Mouse (Mus musculus) CH12.LX (cell line): ENCODE measurements around the gene Flad1. TPM values are rescaled to one million over a fixed set of nuclear protein-coding genes. Genes with fewer than 3 reads are reported as not detected.

Experiments used
- DNase-seq: peaks from one replicate; pipeline ENCODE4 v3.0.0-alpha.2; 2013; ENCODE audit errors: extremely low read depth
- H3K27ac ChIP-seq: 2 replicates; pipeline ENCODE4 v1.5.1; 2012; ENCODE audit warnings: low read depth, mild to moderate bottlenecking, control low read depth, moderate library complexity; ENCODE audit not compliant: insufficient read depth
- H3K27me3 ChIP-seq: replicated peaks from 2 replicates; pipeline ENCODE3; 2012; ENCODE audit warnings: inconsistent platforms
- H3K36me3 ChIP-seq, 2 experiments: replicated peaks in 1 of 2; 2 replicates each; pipeline versions ENCODE3 to v1.6.1; 2012; ENCODE audit warnings: inconsistent platforms in 1 of 2, low read length in 1 of 2, mild to moderate bottlenecking in 1 of 2, mixed read lengths in 1 of 2, moderate library complexity in 1 of 2; ENCODE audit not compliant: control insufficient read depth in 1 of 2, insufficient read depth in 1 of 2
- H3K4me1 ChIP-seq, 2 experiments: 2 replicates each; pipeline ENCODE4 v1.6.1; 2012; ENCODE audit warnings: inconsistent platforms in 1 of 2, moderate library complexity in 1 of 2; ENCODE audit not compliant: insufficient read depth in 2 of 2, control insufficient read depth in 1 of 2
- H3K4me2 ChIP-seq: 2 replicates; pipeline ENCODE4 v1.6.1; 2012; ENCODE audit warnings: low read depth, mild to moderate bottlenecking, control low read depth; ENCODE audit not compliant: poor library complexity, insufficient read depth, severe bottlenecking
- H3K4me3 ChIP-seq, 3 experiments: fragments of 150-350 bp in 1 of 3; sonication (generic) in 1 of 3; replicated peaks in 1 of 3; 2 replicates each; pipeline versions ENCODE3 to v1.5.1; 2011 to 2012; ENCODE audit warnings: low read depth in 2 of 3, low read length in 2 of 3, mild to moderate bottlenecking in 2 of 3, moderate library complexity in 2 of 3, control low read depth in 1 of 3, improper control_type of control experiment in 1 of 3, inconsistent platforms in 1 of 3, mixed read lengths in 1 of 3; ENCODE audit not compliant: poor library complexity in 1 of 3
- H3K79me2 ChIP-seq: replicated peaks from 2 replicates; pipeline ENCODE4 v1.6.1; 2012; ENCODE audit warnings: mild to moderate bottlenecking, moderate library complexity; ENCODE audit not compliant: control insufficient read depth, poor library complexity, insufficient read depth, severe bottlenecking; ENCODE audit errors: extremely low read depth
- H3K9ac ChIP-seq: 2 replicates; pipeline ENCODE4 v1.6.1; 2012; ENCODE audit warnings: low read depth, mild to moderate bottlenecking, control low read depth, moderate library complexity; ENCODE audit not compliant: insufficient read depth
- H3K9me3 ChIP-seq: replicated peaks from 2 replicates; pipeline ENCODE3; 2012; ENCODE audit warnings: low read length, inconsistent platforms, mixed read lengths
- BHLHE40 ChIP-seq: IDR thresholded peaks from 2 replicates; pipeline ENCODE4 v1.6.1; 2011; ENCODE audit warnings: mild to moderate bottlenecking, low read depth, low read length, improper control_type of control experiment
- CHD1 ChIP-seq: IDR thresholded peaks from 2 replicates; pipeline ENCODE4 v1.6.1; 2012; ENCODE audit warnings: low read depth, low read length, improper control_type of control experiment, inconsistent platforms
- CHD2 ChIP-seq: IDR thresholded peaks from 2 replicates; pipeline ENCODE4 v1.6.1; 2011; ENCODE audit warnings: low read length, improper control_type of control experiment
- E2F4 ChIP-seq: IDR thresholded peaks from 2 replicates; pipeline ENCODE4 v1.6.1; 2011; ENCODE audit warnings: low read depth, low read length, improper control_type of control experiment; ENCODE audit not compliant: insufficient replicate concordance
- ELF1 ChIP-seq: IDR thresholded peaks from 2 replicates; pipeline ENCODE4 v1.6.1; 2014; ENCODE audit warnings: low read depth, mild to moderate bottlenecking, inconsistent platforms, low read length, improper control_type of control experiment
- EP300 ChIP-seq: IDR thresholded peaks from 2 replicates; pipeline ENCODE4 v1.6.1; 2011; ENCODE audit warnings: low read length, improper control_type of control experiment
- ETS1 ChIP-seq: conservative IDR thresholded peaks from 2 replicates; pipeline ENCODE4 v1.6.1; 2012; ENCODE audit warnings: low read depth, mild to moderate bottlenecking, inconsistent platforms, low read length, improper control_type of control experiment, moderate library complexity
- GABPA ChIP-seq: IDR thresholded peaks from 2 replicates; pipeline ENCODE4 v1.6.1; 2012; ENCODE audit warnings: low read depth, low read length, improper control_type of control experiment, inconsistent platforms; ENCODE audit not compliant: insufficient replicate concordance
- HCFC1 ChIP-seq: IDR thresholded peaks from 2 replicates; pipeline ENCODE4 v1.6.1; 2012; ENCODE audit warnings: low read depth, mild to moderate bottlenecking, inconsistent platforms, low read length, improper control_type of control experiment
- IRF4 ChIP-seq: IDR thresholded peaks from 2 replicates; pipeline ENCODE4 v1.6.1; 2014; ENCODE audit warnings: low read depth, mild to moderate bottlenecking, inconsistent platforms, low read length, improper control_type of control experiment
- JUN ChIP-seq: IDR thresholded peaks from 2 replicates; pipeline ENCODE4 v1.6.1; 2011; ENCODE audit warnings: low read depth, mild to moderate bottlenecking, low read length, improper control_type of control experiment, moderate library complexity; ENCODE audit not compliant: insufficient read depth
- JUND ChIP-seq: conservative IDR thresholded peaks from 2 replicates; pipeline ENCODE4 v1.6.1; 2011; ENCODE audit warnings: low read depth, low read length, improper control_type of control experiment
- KAT2A ChIP-seq: IDR thresholded peaks from 2 replicates; pipeline ENCODE4 v1.6.1; 2012; ENCODE audit warnings: low read length, improper control_type of control experiment, inconsistent platforms; ENCODE audit not compliant: insufficient replicate concordance
- MAFK ChIP-seq: IDR thresholded peaks from 2 replicates; pipeline ENCODE4 v1.6.1; 2011; ENCODE audit warnings: low read length, improper control_type of control experiment; ENCODE audit not compliant: insufficient replicate concordance
- MAZ ChIP-seq: IDR thresholded peaks from 2 replicates; pipeline ENCODE4 v1.6.1; 2012; ENCODE audit warnings: low read depth, mild to moderate bottlenecking, inconsistent platforms, low read length, improper control_type of control experiment, moderate library complexity
- MEF2A ChIP-seq: IDR thresholded peaks from 2 replicates; pipeline ENCODE4 v1.6.1; 2014; ENCODE audit warnings: low read depth, mild to moderate bottlenecking, inconsistent platforms, low read length, improper control_type of control experiment, borderline replicate concordance
- MXI1 ChIP-seq: IDR thresholded peaks from 2 replicates; pipeline ENCODE4 v1.6.1; 2011; ENCODE audit warnings: mild to moderate bottlenecking, low read depth, low read length, improper control_type of control experiment
- MYC ChIP-seq: IDR thresholded peaks from 2 replicates; pipeline ENCODE4 v1.6.1; 2011; ENCODE audit warnings: low read depth, mild to moderate bottlenecking, improper control_type of control experiment, low read length
- NELFE ChIP-seq: IDR thresholded peaks from 2 replicates; pipeline ENCODE4 v1.6.1; 2011; ENCODE audit warnings: low read depth, low read length, improper control_type of control experiment
- NRF1 ChIP-seq: IDR thresholded peaks from 2 replicates; pipeline ENCODE4 v1.6.1; 2014; ENCODE audit warnings: low read depth, mild to moderate bottlenecking, inconsistent platforms, low read length, improper control_type of control experiment, moderate library complexity
- PAX5 ChIP-seq: IDR thresholded peaks from 2 replicates; pipeline ENCODE4 v1.6.1; 2012; ENCODE audit warnings: low read length, inconsistent platforms, mixed read lengths
- POLR2A ChIP-seq: IDR thresholded peaks from 2 replicates; pipeline ENCODE4 v1.6.1; 2011; ENCODE audit warnings: low read depth, mild to moderate bottlenecking, improper control_type of control experiment, low read length
- POLR2AphosphoS2 ChIP-seq: IDR thresholded peaks from 2 replicates; pipeline ENCODE4 v1.6.1; 2011; ENCODE audit warnings: low read depth, low read length, improper control_type of control experiment
- RCOR1 ChIP-seq: conservative IDR thresholded peaks from 2 replicates; pipeline ENCODE4 v1.6.1; 2012; ENCODE audit warnings: low read depth, mild to moderate bottlenecking, inconsistent platforms, low read length, improper control_type of control experiment
- SIN3A ChIP-seq: IDR thresholded peaks from 2 replicates; pipeline ENCODE4 v1.6.1; 2012; ENCODE audit warnings: low read length, improper control_type of control experiment, inconsistent platforms
- SMC3 ChIP-seq: IDR thresholded peaks from 2 replicates; pipeline ENCODE4 v1.6.1; 2011; ENCODE audit warnings: low read depth, low read length, improper control_type of control experiment
- TBP ChIP-seq: conservative IDR thresholded peaks from 2 replicates; pipeline ENCODE4 v1.6.1; 2011; ENCODE audit warnings: low read depth, low read length, improper control_type of control experiment
- TCF12 ChIP-seq: IDR thresholded peaks from 2 replicates; pipeline ENCODE4 v1.6.1; 2014; ENCODE audit warnings: low read depth, mild to moderate bottlenecking, inconsistent platforms, low read length, improper control_type of control experiment
- UBTF ChIP-seq: IDR thresholded peaks from 2 replicates; pipeline ENCODE4 v1.6.1; 2012; ENCODE audit warnings: low read depth, mild to moderate bottlenecking, inconsistent platforms, low read length, improper control_type of control experiment, moderate library complexity
- USF1 ChIP-seq: IDR thresholded peaks from 2 replicates; pipeline ENCODE4 v1.6.1; 2014; ENCODE audit warnings: low read depth, mild to moderate bottlenecking, inconsistent platforms, low read length, improper control_type of control experiment
- USF2 ChIP-seq: conservative IDR thresholded peaks from 2 replicates; pipeline ENCODE4 v1.6.1; 2011; ENCODE audit warnings: low read depth, low read length, improper control_type of control experiment
- ZC3H11A ChIP-seq: IDR thresholded peaks from 2 replicates; pipeline ENCODE4 v1.6.1; 2012; ENCODE audit warnings: low read depth, mild to moderate bottlenecking, inconsistent platforms, low read length, improper control_type of control experiment
- ZKSCAN1 ChIP-seq: IDR thresholded peaks from 2 replicates; pipeline ENCODE4 v1.6.1; 2012; ENCODE audit warnings: low read depth, inconsistent platforms, low read length, improper control_type of control experiment, borderline replicate concordance
- ZMIZ1 ChIP-seq: IDR thresholded peaks from 2 replicates; pipeline ENCODE4 v1.6.1; 2012; ENCODE audit warnings: low read depth, mild to moderate bottlenecking, inconsistent platforms, low read length, improper control_type of control experiment
- ZNF384 ChIP-seq: IDR thresholded peaks from 2 replicates; pipeline ENCODE4 v1.6.1; 2012; ENCODE audit warnings: low read depth, low read length, improper control_type of control experiment, inconsistent platforms
- dilution Hi-C: fragments of 300-500 bp; cut with MboI; formaldehyde crosslinking; loops from 2 replicates; pipeline ENCODE4 v1.14.3; 2020; ENCODE audit warnings: low sequenced_read_pairs; ENCODE audit not compliant: extremely low pct_unique_long_range_greater_than_20kb, extremely low pct_ligation_motif_present
- in situ Hi-C: fragments of 300-500 bp; cut with MboI; formaldehyde crosslinking; loops from 3 replicates; pipeline ENCODE4 v1.14.3; 2019; ENCODE audit warnings: low sequenced_read_pairs, low pct_ligation_motif_present, low pct_unique_long_range_greater_than_20kb, mixed read lengths
- polyA plus RNA-seq: library from polyadenylated mRNA; unstranded; fragments of >175 nt; gene quantifications from 2 replicates; pipeline ENCODE4 v1.2.1, GENCODE M21; 2012; ENCODE audit warnings: low read depth; ENCODE audit not compliant: insufficient read length
- total RNA-seq, 2 experiments: library from RNA; depleted of rRNA; stranded (reverse); fragments of 300-350 nt in 1 of 2; fragments of >200 nt in 1 of 2; gene quantifications; 2 replicates each; pipeline ENCODE4 v1.2.3; 2012 to 2014

Flad1 gene
- total and polyA plus RNA-seq, 3 experiments = 26.0 to 31.1 (median 26.9) TPM

DNA sequence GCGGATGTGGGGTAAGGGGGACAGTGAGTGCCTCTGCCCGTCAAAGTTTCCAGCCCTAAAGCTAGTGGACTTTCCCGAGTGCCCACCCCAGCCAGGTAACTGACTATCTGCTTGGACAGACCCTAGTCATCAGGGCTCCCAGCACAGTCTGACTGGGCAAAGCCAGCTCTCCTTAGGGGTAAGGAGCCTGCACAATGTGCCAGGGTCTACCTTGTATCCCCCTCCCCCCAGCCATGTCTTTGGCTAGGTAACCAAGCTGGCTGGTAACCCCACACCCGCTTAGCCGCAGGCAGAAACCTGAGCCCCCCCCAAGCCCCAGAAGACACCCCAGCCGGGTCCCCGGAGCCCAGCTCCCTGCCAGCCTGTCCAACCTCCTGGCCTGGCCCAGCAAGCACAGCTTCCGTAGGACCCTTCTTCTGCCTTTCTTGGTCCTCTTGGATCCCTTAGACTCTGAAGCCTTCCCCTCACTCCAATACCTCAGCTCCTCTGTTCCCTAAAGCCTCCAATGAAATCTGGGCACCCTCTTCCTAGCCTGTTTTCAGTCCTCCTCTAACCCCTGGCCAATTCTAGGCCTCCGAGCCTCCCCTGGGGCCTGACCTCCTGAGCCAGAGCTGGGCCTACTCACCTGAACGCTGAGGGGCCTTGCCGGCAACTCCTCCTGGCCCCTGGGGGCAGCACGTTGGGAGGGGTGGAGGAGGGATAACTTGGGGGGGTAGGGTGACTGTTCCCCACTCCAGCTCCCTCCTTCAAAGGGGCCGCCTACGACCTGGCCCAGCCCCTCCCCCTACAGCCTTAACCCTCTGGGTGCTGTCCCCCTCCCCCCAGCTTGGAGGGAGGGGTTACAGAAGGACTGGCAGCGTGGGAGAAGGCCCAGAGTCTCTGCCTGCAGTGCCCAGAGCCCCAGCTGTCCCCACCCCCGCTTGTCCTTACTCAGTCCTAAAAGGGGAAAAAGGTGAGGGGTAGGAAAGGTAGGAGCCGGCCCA is 24.9 kb downstream of the Flad1 start (continued):
- TF ChIP-seq ZNF384 = no peak

DNA sequence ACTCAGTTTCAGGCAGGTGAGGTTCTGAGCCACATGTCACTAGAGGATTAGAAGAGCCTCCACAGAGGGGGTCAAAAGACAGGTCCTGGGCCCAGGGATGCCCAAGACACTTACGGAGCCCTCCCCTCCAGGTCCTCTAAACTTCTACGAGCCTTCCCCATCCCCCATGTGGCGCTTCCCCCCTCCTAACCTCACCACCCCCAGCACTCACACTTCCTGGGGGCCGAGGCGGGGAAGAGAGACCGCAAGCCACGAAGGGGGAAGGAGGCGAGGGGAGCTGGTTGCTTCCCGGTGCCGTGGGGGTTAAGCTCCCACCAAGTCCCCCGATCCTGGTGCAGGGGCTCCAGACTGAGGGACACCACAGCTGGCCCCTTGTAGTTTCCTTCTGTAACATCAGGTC is 26.2 kb downstream of the Flad1 start:
- Histone ChIP-seq H3K4me3 (peak overlapping the region; percentile 63 to 71 (median 64)), H3K27ac (peak overlapping the region; percentile 99), H3K4me1 (peaks cover 20 to 95% of the 10 kb centered on the region in 2 experiments), H3K9me3 (no peaks in the 10 kb centered on the region), H3K4me2 (peak overlapping the region; percentile 79), H3K36me3 (peaks cover 25 to 44% of the 10 kb centered on the region in 2 experiments), H3K27me3 (no peaks in the 10 kb centered on the region), H3K79me2 (peaks cover 57% of the 10 kb centered on the region), H3K9ac (peak overlapping the region; percentile 73)
- DNase-seq = no peak
- dilution Hi-C loops = no loop called here
- in situ Hi-C loops = no loop called here
- no peak for TF ChIP-seq SMC3
- TF ChIP-seq IRF4 = peak; percentile 40; the same call in 1 of the 2 replicates
- no peak for TF ChIP-seq ZKSCAN1
- TF ChIP-seq USF2 = no peak
- no peak for TF ChIP-seq SIN3A
- TF ChIP-seq POLR2A = 0 out of 2 replicates have a peak, but pooled peaks have one; percentile 15
- TF ChIP-seq UBTF = no peak
- no peak for TF ChIP-seq EP300
- TF ChIP-seq NRF1 = no peak
- no peak for TF ChIP-seq MAFK
- 0 out of 2 replicates have a peak, but pooled peaks have one; percentile 22 for TF ChIP-seq MYC
- no peak for TF ChIP-seq JUN
- TF ChIP-seq TCF12 = peak; percentile 43
- no peak for TF ChIP-seq USF1
- no peak for TF ChIP-seq POLR2AphosphoS2
- TF ChIP-seq PAX5 = no peak
- no peak for TF ChIP-seq BHLHE40
- no peak for TF ChIP-seq NELFE
- no peak for TF ChIP-seq KAT2A
- no peak for TF ChIP-seq GABPA
- TF ChIP-seq HCFC1 = no peak
- TF ChIP-seq JUND = no peak
- 0 out of 2 replicates have a peak, but pooled peaks have one; percentile 2 for TF ChIP-seq ETS1
- TF ChIP-seq TBP = no peak
- no peak for TF ChIP-seq RCOR1
- no peak for TF ChIP-seq ZNF384
- no peak for TF ChIP-seq ZC3H11A
- no peak; the same call in 1 of the 2 replicates for TF ChIP-seq MXI1
- TF ChIP-seq ZMIZ1 = no peak
- TF ChIP-seq ELF1 = peak; percentile 35; the same call in 1 of the 2 replicates
- peak; percentile 70; the same call in 1 of the 2 replicates for TF ChIP-seq MAZ
- TF ChIP-seq CHD2 = peak; percentile 82
- TF ChIP-seq CHD1 = no peak
- TF ChIP-seq E2F4 = no peak
- no peak for TF ChIP-seq MEF2A
